Mouse (Mus musculus) bone marrow macrophage, adult 2 months (primary cell): Measurements from ENCODE around the gene Hat1.

Experiments
- CTCF ChIP-seq: IDR thresholded peaks from 2 replicates; pipeline ENCODE4 v1.5.1; 2012; ENCODE audit warnings: low read depth, mild to moderate bottlenecking, low read length, moderate library complexity
- POLR2A ChIP-seq: IDR thresholded peaks from 2 replicates; pipeline ENCODE4 v1.6.1; 2012; ENCODE audit warnings: mild to moderate bottlenecking, low read depth, low read length, borderline replicate concordance

DNA sequence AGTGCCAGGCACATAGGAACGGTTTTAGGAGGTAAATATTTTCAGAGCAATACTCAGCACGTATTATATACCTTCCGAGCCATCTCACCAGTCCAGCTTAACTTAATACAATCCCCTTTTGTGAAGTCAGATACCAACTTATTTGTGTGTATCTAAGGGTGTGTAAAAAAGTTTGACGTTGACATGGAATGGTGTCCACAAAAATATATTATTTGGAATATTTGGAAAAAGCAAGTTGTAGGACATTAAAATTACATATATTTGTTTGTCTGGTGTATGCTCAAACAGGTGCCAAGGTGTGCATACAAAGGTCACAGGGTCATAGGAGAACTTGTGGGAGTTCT is 65.1 kb downstream of the Hat1 start:
- TF ChIP-seq CTCF (no peak), POLR2A (no peak)
